Mouse (Mus musculus): Measurements from ENCODE around the gene Hs3st3b1.
A peak's percentile ranks its signal among the peaks of the same experiment; 100 is the strongest.

The Hs3st3b1 gene

GRCm38 (mm10) chr11:63922091-63922621, at the start of gene Hs3st3b1:
TSS of gene Hs3st3b1 (minus strand) at chr11:63922290.
- DNase-seq (ENCODE audit: low read depth): peak; percentile 98

GRCm38 (mm10) chr11:63971462-63971861, 49.4 kb upstream of the Hs3st3b1 start:
- DNase-seq (ENCODE audit: low read depth): no peak

DNA sequence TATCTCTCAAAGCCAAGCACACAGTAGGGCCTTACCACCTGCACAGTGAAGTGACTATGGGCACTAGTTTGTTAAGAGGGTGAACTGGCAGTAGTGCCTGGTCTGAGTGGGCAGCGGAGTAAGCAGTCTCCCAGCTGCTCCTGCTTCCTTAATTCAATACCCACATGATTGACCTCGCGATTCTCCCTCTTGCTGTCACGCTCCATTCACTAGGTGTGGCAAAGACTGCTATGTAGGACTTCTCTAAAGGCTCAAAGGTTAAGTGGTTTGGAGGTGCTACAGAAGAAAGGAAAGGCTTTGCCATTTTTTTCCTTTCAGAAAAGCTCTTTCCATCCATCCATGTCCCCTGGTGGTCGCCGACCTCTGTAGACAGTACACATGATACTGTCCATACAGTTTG, 48.7 kb upstream of the Hs3st3b1 start:
- DNase-seq (ENCODE audit: low read depth): no peak

GRCm38 (mm10) chr11:63969205-63969910, 47.3 kb upstream of the Hs3st3b1 start:
- DNase-seq (ENCODE audit: low read depth): no peak

GRCm38 (mm10) chr11:63968388-63969035, 46.4 kb upstream of the Hs3st3b1 start:
- no peak for DNase-seq (ENCODE audit: low read depth)

GRCm38 (mm10) chr11:63967641-63968387, 45.7 kb upstream of the Hs3st3b1 start:
- no peak for DNase-seq (ENCODE audit: low read depth)

- DNase-seq (ENCODE audit: low read depth): no peak
Measured at GRCm38 (mm10) chr11:63965437-63965836, 43.3 kb upstream of the Hs3st3b1 start.

- DNase-seq (ENCODE audit: low read depth): peak; percentile 82
Measured at GRCm38 (mm10) chr11:63957207-63957606, 35.1 kb upstream of the Hs3st3b1 start.

DNA sequence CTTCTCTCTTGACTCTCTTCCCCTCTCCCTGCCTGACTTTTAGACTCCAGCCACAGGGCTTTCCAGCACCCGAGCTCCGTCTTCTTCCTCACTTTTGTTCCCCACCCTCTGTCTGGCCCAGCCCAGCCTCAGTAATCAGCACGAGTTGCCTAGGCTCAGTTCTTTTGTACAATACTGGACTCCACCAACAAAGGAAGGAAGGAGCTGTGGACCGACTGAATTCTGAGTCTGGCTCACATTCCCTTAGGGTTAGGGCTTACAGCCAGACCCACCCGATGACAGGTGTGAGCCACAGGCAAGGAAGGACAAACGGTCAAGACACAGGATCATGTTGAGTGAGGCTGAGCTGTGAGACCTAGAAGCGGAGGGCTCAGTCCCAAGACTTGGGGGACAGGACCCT, 34.7 kb upstream of the Hs3st3b1 start:
- DNase-seq (ENCODE audit: low read depth): no peak

DNA sequence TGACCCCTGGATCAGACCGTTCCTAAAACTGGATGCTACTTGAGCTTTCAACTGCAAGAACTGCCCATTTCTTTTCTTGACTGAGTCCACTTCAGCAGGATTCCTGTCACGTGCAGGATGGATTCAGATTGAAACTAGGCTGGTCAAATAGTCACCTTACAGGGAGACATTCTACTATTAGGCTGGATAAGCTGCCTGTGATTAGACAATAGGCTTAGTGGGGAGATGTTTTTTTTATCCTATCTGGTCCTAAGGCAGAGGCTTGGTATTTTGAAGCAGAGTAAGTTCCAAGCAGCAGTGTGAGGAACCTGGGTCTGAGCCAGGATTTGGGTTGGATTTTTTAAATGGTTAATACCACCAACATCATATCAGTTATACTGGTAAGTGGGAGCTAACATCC, 31.8 kb upstream of the Hs3st3b1 start:
- DNase-seq (ENCODE audit: low read depth): no peak

DNA sequence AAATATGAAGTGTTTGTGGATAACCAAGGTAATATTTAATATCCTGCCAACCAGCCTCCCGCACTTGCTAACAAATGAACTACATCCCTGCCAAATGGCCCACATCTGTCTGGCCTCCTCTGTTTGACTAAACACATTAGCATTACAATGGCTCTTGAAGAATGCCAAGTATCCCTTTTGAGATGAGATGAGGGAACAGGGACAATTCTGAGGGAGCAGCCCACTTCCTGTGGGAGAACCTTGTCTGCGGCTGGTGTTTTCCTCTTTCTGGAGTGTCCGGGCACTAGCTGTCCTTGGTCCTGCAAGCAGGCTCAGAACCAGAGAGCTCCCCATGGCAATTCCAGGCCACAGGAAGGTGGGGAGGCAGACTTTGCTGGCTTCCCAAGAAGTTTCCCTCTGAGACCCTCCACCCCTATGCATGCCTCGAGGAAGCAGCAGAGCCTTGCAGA, 30.7 kb upstream of the Hs3st3b1 start:
- no peak for DNase-seq (ENCODE audit: low read depth)

DNA sequence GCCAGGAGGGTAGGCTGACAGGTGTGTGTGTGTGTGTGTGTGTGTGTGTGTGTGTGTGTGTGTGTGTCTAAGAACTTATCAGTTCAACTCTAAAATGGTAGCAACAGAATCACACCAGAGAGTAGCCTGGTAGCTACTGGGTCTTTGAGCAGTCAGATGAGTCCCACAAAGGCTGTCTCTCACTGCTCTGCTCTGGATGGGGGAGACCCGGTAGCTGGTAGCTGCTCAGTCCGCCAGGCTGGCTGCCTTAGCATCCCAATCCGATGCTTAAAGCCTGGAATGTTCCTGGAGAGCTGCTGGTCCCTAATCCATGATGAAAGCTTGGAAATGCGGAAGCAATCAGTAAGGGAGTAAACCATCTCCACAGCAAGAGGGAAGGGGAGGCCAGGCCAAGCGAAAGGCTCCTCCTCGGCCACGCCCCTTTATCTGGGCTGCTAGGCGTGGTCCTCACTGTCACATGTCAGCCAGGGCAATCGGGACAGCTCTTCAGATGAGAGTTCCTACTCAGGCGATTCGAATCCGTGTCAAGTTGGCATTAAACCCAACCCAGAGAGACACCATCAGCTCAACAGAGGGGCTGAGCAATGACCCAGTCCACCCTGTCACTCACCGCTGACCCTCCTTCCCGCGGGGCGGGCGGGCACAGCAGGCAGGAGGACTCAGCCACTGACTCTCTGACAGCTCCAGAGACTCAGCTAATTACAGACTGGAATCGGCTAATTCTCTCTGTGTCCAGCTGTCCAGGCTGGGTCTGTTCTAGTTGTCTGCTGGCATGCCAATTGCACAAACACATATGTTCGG, 29.9 kb upstream of the Hs3st3b1 start:
- peak; percentile 49 for DNase-seq (ENCODE audit: low read depth)

- DNase-seq (ENCODE audit: low read depth): no peak
Measured at GRCm38 (mm10) chr11:63948371-63948770, 26.3 kb upstream of the Hs3st3b1 start.

- DNase-seq (ENCODE audit: low read depth): no peak
Measured at GRCm38 (mm10) chr11:63947024-63947423, 24.9 kb upstream of the Hs3st3b1 start.

- peak; percentile 66 for DNase-seq (ENCODE audit: low read depth)
Measured at GRCm38 (mm10) chr11:63943947-63944346, 21.9 kb upstream of the Hs3st3b1 start.

GRCm38 (mm10) chr11:63943268-63943890, 21.3 kb upstream of the Hs3st3b1 start:
- DNase-seq (ENCODE audit: low read depth): no peak

- no peak for DNase-seq (ENCODE audit: low read depth)
Measured at GRCm38 (mm10) chr11:63942177-63942576, 20.1 kb upstream of the Hs3st3b1 start.

DNA sequence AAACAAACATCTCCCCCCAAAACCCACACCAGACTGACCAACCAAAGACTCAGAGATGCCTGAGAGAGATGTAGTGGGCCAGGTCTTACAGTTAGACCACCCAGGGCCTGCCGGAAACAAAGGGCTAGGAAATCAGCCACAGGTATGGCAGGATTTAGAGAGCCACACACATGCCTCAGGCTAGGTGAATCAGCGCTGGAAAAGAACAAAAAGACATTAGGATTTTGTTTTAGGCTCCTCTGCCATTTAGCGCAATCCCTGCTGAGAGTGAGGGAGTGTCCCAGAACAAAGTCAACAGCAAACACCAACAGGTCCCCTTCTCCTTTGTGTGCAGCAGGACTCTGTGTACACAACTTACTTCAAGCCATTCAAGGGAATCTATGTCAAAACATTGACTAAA, 14.6 kb upstream of the Hs3st3b1 start:
- DNase-seq (ENCODE audit: low read depth): no peak

DNA sequence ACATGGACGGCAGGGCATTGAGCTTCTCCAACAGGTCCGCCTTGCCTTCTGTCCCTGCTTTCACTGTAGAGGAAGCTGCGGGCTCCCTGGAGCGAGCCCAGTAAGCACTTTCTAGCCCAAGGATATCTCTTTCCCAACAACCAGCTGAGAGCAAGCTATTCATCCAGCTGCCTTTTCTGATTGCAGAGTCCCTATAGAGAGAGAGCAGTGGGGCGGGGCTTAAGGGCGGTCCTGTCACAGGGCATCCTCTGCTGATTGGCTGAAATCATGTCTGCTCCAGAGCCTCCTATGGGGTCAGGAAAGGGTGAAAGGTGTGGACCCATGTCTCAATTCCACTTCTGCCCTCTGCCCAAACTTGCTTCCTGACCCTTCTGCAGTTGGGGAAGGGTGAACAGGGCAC, 4.8 kb upstream of the Hs3st3b1 start:
- no peak for DNase-seq (ENCODE audit: low read depth)

DNA sequence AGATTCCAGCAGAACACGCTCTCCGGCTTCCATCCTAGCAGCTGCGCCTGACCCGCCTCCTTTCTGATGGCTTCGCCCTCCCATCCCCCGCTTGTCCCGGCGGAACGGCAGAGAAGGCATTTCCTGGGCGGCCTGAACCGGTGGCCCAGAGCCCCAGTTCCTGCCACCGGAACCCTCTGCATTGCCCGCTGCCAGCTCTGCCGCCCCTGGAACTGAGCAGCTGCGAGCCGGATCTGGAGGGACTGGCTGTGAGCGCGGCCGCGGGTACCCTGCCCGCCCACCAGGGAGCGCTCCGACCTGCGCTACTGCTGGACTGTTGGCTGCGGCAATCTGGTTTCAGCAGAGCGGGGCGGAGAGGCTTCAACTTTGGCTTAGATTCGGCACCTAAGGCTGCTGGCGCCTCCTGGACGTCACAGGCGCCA, 3.1 kb upstream of the Hs3st3b1 start:
- DNase-seq (ENCODE audit: low read depth): peak; percentile 91

GRCm38 (mm10) chr11:63924286-63924930, 2.3 kb upstream of the Hs3st3b1 start:
- DNase-seq (ENCODE audit: low read depth): peak; percentile 67
